Mouse (Mus musculus): ENCODE measurements at regions not wholly inside any gene's neighbourhood (a gene's known extent, or its start where the extent isn't known, plus 50 kb on each side); places are given as distances from the start of the nearest gene placed in this dataset.
A peak's percentile ranks its signal among the peaks of the same experiment; 100 is the strongest.

- DNase-seq (ENCODE audit: low read depth), result peak; percentile 26
- TF ChIP-seq POLR2A (IDR thresholded peaks at IDR 0.05; ENCODE audit: borderline replicate concordance, extremely low read depth, insufficient read depth, insufficient read length, poor library complexity, severe bottlenecking) (no peak), CTCF (IDR thresholded peaks at IDR 0.05; ENCODE audit: borderline replicate concordance, extremely low read depth, insufficient read depth, insufficient read length) (no peak)
These were observed 413.9 kb upstream of the Large1 start for GRCm38 (mm10) chr8:73767233-73767632.

- TF ChIP-seq CTCF (IDR thresholded peaks at IDR 0.05; ENCODE audit: borderline replicate concordance, extremely low read depth, insufficient read depth, insufficient read length) (no peak), POLR2A (IDR thresholded peaks at IDR 0.05; ENCODE audit: borderline replicate concordance, extremely low read depth, insufficient read depth, insufficient read length, poor library complexity, severe bottlenecking) (no peak)
- DNase-seq (ENCODE audit: low read depth), result no peak
These were observed 405.4 kb upstream of the Large1 start for GRCm38 (mm10) chr8:73758771-73759170.

GRCm38 (mm10) chr8:73750571-73750970 lies 397.2 kb upstream of the Large1 start:
- DNase-seq (ENCODE audit: low read depth), result no peak
- TF ChIP-seq CTCF (IDR thresholded peaks at IDR 0.05; ENCODE audit: borderline replicate concordance, extremely low read depth, insufficient read depth, insufficient read length) (no peak), POLR2A (IDR thresholded peaks at IDR 0.05; ENCODE audit: borderline replicate concordance, extremely low read depth, insufficient read depth, insufficient read length, poor library complexity, severe bottlenecking) (no peak)

- TF ChIP-seq CTCF (IDR thresholded peaks at IDR 0.05; ENCODE audit: borderline replicate concordance, extremely low read depth, insufficient read depth, insufficient read length) (no peak), POLR2A (IDR thresholded peaks at IDR 0.05; ENCODE audit: borderline replicate concordance, extremely low read depth, insufficient read depth, insufficient read length, poor library complexity, severe bottlenecking) (no peak)
- DNase-seq (ENCODE audit: low read depth), result no peak
These were observed 353.5 kb upstream of the Large1 start for GRCm38 (mm10) chr8:73706857-73707256.

Measured in brain, embryonic 14.5 days (tissue).